ENCODE assay signal across 24 mouse cellular contexts in genomic region chr9:57870273-57870816, GRCm38 (mm10). TPM values are rescaled to one million over a fixed set of nuclear protein-coding genes. Genes with fewer than 3 reads are reported as not detected.
DNase-seq lines count a peak whose midpoint lies in the region; ATAC-seq and TF ChIP-seq lines count a peak whose summit lies in the region.
"Had no signal": no experiment of that assay in that cellular context is flagged by ENCODE, and none has a peak within 500 bp of the region (broad histone marks: within the 10 kb centered on the region; RNA-seq: fewer than 3 reads in every experiment).

No protein-coding gene starts in this region.

- no peak for ATAC-seq in limb, embryonic 14.5 days (ENCODE audit: low FRiP score, low read depth)
- no peak for ATAC-seq in forebrain, embryonic 13.5 days
- ATAC-seq: inflammation-experienced regulatory T-cells, adult 6 months; Patski had no signal

- H3K36me3 ChIP-seq in limb, embryonic 14.5 days (ENCODE audit: control insufficient read depth, insufficient read depth, low read length) = no peaks in the 10 kb centered on the region
- no peaks in the 10 kb centered on the region for H3K36me3 ChIP-seq in limb, embryonic 10.5 days
- no peaks in the 10 kb centered on the region for H3K36me3 ChIP-seq in forebrain, embryonic 13.5 days (ENCODE audit: poor library complexity, severe bottlenecking)
- H3K36me3 ChIP-seq: heart, embryonic 15.5 days; neural tube, embryonic 12.5 days had no signal

- WGBS in limb, embryonic 14.5 days = 53% methylated on average over 2 of the region's 2 CpGs
- 70% methylated on average over 2 of the region's 2 CpGs for WGBS in limb, embryonic 10.5 days
- 49% methylated on average over 2 of the region's 2 CpGs for WGBS in forebrain, embryonic 13.5 days

- H3K27me3 ChIP-seq in limb, embryonic 14.5 days (ENCODE audit: control insufficient read depth, insufficient read depth, low read length) = no peaks in the 10 kb centered on the region
- no peaks in the 10 kb centered on the region for H3K27me3 ChIP-seq in limb, embryonic 10.5 days (ENCODE audit: low read depth, poor library complexity, severe bottlenecking)
- peaks cover 15% of the 10 kb centered on the region; the same call in 1 of the 2 replicates for H3K27me3 ChIP-seq in forebrain, embryonic 13.5 days
- H3K27me3 ChIP-seq: heart, embryonic 15.5 days; neural tube, embryonic 12.5 days; Patski had no signal

- H3K9me3 ChIP-seq in limb, embryonic 14.5 days (ENCODE audit: control insufficient read depth, low read length) = no peaks in the 10 kb centered on the region
- no peaks in the 10 kb centered on the region for H3K9me3 ChIP-seq in limb, embryonic 10.5 days (replicated peaks)
- no peaks in the 10 kb centered on the region for H3K9me3 ChIP-seq in forebrain, embryonic 13.5 days (replicated peaks)
- H3K9me3 ChIP-seq: heart, embryonic 15.5 days; neural tube, embryonic 12.5 days had no signal

- DNase-seq in limb, embryonic 14.5 days (ENCODE audit: low spot score) = peak; percentile 23
- no peak for DNase-seq in limb, embryonic 10.5 days (ENCODE audit: low spot score)
- DNase-seq in 416B (ENCODE audit: low read depth) = peak; percentile 48
- peak; percentile 33 for DNase-seq in fat pad, adult 2 months (ENCODE audit: extremely low read depth, low read depth, low spot score)
- DNase-seq in retina, embryonic 14.5 days (ENCODE audit: low spot score) = peak; percentile 35
- DNase-seq in cerebellum, postnatal 14 days = no peak
- DNase-seq in layer of hippocampus, adult 8-10 months (ENCODE audit: low spot score in 2 of 2) = no peak
- DNase-seq: adrenal gland, postnatal 14 days; cerebellum, adult 9-10 months; gastrocnemius, postnatal 25 days; heart, postnatal 4 days; kidney, adult 9 months; kidney, postnatal 14 days; lung, embryonic 14.5 days; thymus, postnatal 14 days had no signal

- no peak overlapping the region for H3K4me3 ChIP-seq in limb, embryonic 14.5 days (replicated peaks; ENCODE audit: low read length)
- H3K4me3 ChIP-seq in limb, embryonic 10.5 days = no peak overlapping the region
- H3K4me3 ChIP-seq in forebrain, embryonic 13.5 days = no peak overlapping the region
- H3K4me3 ChIP-seq: heart, embryonic 15.5 days; neural tube, embryonic 12.5 days had no signal

- H3K4me1 ChIP-seq in limb, embryonic 14.5 days (ENCODE audit: control insufficient read depth, insufficient read depth, low read length) = no peaks in the 10 kb centered on the region
- no peaks in the 10 kb centered on the region for H3K4me1 ChIP-seq in limb, embryonic 10.5 days
- H3K4me1 ChIP-seq in forebrain, embryonic 13.5 days = no peaks in the 10 kb centered on the region
- H3K4me1 ChIP-seq: heart, embryonic 15.5 days; neural tube, embryonic 12.5 days had no signal

- H3K9ac ChIP-seq in limb, embryonic 14.5 days (ENCODE audit: low read depth, low read length, severe bottlenecking) = no peak overlapping the region
- H3K9ac ChIP-seq in forebrain, embryonic 13.5 days = no peak overlapping the region
- H3K9ac ChIP-seq: heart, embryonic 15.5 days; hindbrain, embryonic 14.5 days; lung, embryonic 14.5 days; neural tube, embryonic 12.5 days had no signal

- H3K4me2 ChIP-seq in limb, embryonic 14.5 days (replicated peaks; ENCODE audit: low read depth, low read length, severe bottlenecking) = no peak overlapping the region
- H3K4me2 ChIP-seq in forebrain, embryonic 13.5 days = no peak overlapping the region
- H3K4me2 ChIP-seq: heart, embryonic 15.5 days; hindbrain, embryonic 14.5 days; liver, embryonic 11.5 days; lung, embryonic 14.5 days; midbrain, embryonic 11.5 days; neural tube, embryonic 12.5 days had no signal

- no peak overlapping the region for H3K27ac ChIP-seq in limb, embryonic 14.5 days (replicated peaks; ENCODE audit: low read depth, low read length)
- H3K27ac ChIP-seq in limb, embryonic 10.5 days = no peak overlapping the region
- H3K27ac ChIP-seq in forebrain, embryonic 13.5 days = no peak overlapping the region
- H3K27ac ChIP-seq: heart, embryonic 15.5 days; hindbrain, embryonic 14.5 days; macrophage; neural tube, embryonic 12.5 days had no signal

- no peak for TF ChIP-seq POLR2A in limb, embryonic 14.5 days (IDR thresholded peaks at IDR 0.05; ENCODE audit: borderline replicate concordance, extremely low read depth, insufficient read depth, insufficient read length)

RNA-seq across cellular contexts. Expression of gene Arid3b, which starts 33.8 kb away (rescaled TPM):
- 6.6 and 8.9 TPM in 2 replicates for polyA plus RNA-seq in limb, embryonic 14.5 days (2012; rRNA removed)
- polyA plus RNA-seq in limb, embryonic 14.5 days (2014; fragmentation: Nextera tagmentation; extraction: Ambion mirVana) = 2.9 and 6.3 TPM in 2 replicates
- polyA plus RNA-seq in limb, embryonic 10.5 days (2016; fragmentation: Nextera tagmentation; extraction: Ambion mirVana) = 56.8 and 62.9 TPM in 2 replicates
- 12.3 and 12.8 TPM in 2 replicates for polyA plus RNA-seq in forebrain, embryonic 13.5 days (2015; fragmentation: Nextera tagmentation; extraction: Ambion mirVana)
- 10 to 100 TPM in 1 of 4 experiments, 1 to 10 TPM in 3; 7.5 to 11.5 (median 7.7) TPM for total RNA-seq in layer of hippocampus, adult 8-10 months (2022)

RNA-seq across cellular contexts. Expression of gene Ubl7, which starts 40.4 kb away (rescaled TPM):
- 76.7 and 112 TPM in 2 replicates for polyA plus RNA-seq in limb, embryonic 14.5 days (2012; rRNA removed)
- polyA plus RNA-seq in limb, embryonic 14.5 days (2014; fragmentation: Nextera tagmentation; extraction: Ambion mirVana) = 99.0 and 114 TPM in 2 replicates
- 123 and 130 TPM in 2 replicates for polyA plus RNA-seq in limb, embryonic 10.5 days (2016; fragmentation: Nextera tagmentation; extraction: Ambion mirVana)
- 164 and 165 TPM in 2 replicates for polyA plus RNA-seq in forebrain, embryonic 13.5 days (2015; fragmentation: Nextera tagmentation; extraction: Ambion mirVana)
- 100 to 1,000 TPM in 2 of 4 experiments, 10 to 100 TPM in 2; 94.6 to 102 (median 98.2) TPM for total RNA-seq in layer of hippocampus, adult 8-10 months (2022)

Comparison
In these comparisons a context has a peak if more than half of its experiments do, and no peak if none do; other contexts are left out.
1. DNase-seq: peak in limb, embryonic 14.5 days (single experiment), 416B (single experiment), fat pad, adult 2 months (single experiment) and retina, embryonic 14.5 days (single experiment); none in limb, embryonic 10.5 days (single experiment), cerebellum, postnatal 14 days (0 of 2) and layer of hippocampus, adult 8-10 months (0 of 2).